Mouse (Mus musculus) layer of hippocampus, adult 18-20 months (tissue): ENCODE results near the gene Tcirg1. TPM values are rescaled to one million over a fixed set of nuclear protein-coding genes. Genes with fewer than 3 reads are reported as not detected.

Experiments
- DNase-seq, 2 experiments: peaks; one replicate each; pipeline ENCODE4 v3.0.0; 2022; ENCODE audit warnings: low spot score in 2 of 2
- total RNA-seq, 2 experiments: library from RNA; stranded (reverse); gene quantifications; 2 replicates each; pipeline ENCODE4 v1.2.3; 2021

Gene Tcirg1
- total RNA-seq, 2 experiments from 2014 or later = 17.4 to 20.6 TPM

- no peak for DNase-seq
These were observed 21.8 kb upstream of the Tcirg1 start for GRCm38 (mm10) chr19:3928779-3929178.

GRCm38 (mm10) chr19:3927989-3928388 lies 21.1 kb upstream of the Tcirg1 start:
- no peak for DNase-seq

DNA sequence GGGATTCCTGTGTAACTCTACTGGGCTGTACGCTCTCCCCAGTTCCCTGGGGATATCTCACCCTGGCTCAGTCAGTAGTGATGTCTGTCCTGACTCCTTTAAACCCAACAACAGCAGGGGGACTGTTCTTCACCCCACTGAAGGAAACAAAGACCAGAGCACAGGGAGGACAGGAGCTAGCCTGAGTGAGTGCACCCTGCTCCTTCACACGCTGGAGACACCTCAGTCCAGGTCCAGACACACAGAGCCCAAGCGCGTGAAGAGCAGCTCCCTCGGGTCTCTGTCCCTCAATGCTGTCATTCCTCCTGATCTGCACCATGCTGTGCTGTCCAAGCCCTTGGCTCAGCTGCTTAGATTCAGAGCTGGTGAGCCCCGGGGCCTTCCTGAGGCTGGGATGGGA lies 19.8 kb upstream of the Tcirg1 start:
- no peak for DNase-seq

GRCm38 (mm10) chr19:3926279-3926678 lies 19.3 kb upstream of the Tcirg1 start:
- DNase-seq = no peak

DNA sequence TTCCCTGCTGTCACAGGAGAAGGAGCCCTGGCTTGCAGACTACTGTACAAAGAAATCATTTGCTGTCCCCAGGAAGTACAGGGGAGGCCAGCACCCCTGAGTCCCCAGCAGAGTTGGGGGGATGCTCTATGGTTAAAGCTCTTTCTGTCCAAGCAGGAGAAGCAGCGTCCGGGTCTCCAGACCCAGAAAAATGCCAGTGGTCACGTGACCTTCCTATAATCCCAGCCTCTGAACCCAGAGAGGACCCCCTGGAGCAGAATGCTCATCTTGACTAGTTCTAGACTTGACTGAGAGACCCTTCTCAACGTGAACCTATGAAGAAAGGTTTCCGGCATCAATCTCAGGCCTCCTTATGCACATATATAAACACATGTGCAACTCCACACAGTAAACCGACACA lies 18.9 kb upstream of the Tcirg1 start:
- DNase-seq = no peak

- DNase-seq = no peak
These were observed 17.9 kb upstream of the Tcirg1 start for GRCm38 (mm10) chr19:3924868-3925267.

- DNase-seq = no peak
These were observed 17.3 kb upstream of the Tcirg1 start for GRCm38 (mm10) chr19:3924190-3924589.

DNA sequence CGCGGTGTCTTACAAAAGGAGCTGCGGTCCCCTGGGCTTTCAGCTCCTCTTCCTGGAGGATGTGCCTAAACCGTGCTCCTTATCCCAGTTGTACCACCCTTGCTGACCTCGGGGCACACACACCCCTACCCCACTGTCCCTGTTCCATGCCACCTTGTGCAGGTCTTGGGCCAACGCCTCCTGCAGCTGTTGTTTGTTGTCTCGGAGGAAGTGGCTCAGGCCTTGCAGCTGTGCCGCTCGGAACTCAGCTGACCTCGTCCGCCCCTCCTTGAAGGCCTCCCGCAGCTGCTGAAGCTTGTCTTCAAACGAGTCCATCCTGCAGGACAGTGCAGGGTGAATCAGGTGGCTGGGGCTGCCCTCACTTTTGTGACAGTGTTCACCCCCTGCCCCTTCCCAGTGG lies 16.7 kb upstream of the Tcirg1 start:
- DNase-seq = no peak

- no peak for DNase-seq
These were observed 15.9 kb upstream of the Tcirg1 start for GRCm38 (mm10) chr19:3922661-3923371.

DNA sequence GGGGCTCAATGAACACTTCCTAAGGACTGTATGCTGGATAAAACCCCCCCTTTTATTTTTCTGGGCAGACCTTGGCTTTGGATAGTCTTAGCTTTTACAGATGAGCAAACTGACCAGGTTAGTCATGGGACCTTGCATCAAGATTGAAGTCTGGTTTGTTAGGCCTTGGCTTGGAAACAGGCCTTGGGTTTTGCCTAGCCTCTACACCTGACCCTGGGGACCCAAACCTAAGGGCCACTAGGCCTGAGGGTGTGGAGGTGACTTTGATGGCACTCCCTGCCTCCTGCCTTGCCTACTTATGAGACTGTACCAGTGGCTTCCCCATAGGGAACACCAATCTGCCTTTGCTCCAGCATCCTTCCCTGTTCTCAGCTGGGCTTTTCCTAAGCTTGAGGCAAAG lies 13.0 kb upstream of the Tcirg1 start:
- no peak for DNase-seq

DNA sequence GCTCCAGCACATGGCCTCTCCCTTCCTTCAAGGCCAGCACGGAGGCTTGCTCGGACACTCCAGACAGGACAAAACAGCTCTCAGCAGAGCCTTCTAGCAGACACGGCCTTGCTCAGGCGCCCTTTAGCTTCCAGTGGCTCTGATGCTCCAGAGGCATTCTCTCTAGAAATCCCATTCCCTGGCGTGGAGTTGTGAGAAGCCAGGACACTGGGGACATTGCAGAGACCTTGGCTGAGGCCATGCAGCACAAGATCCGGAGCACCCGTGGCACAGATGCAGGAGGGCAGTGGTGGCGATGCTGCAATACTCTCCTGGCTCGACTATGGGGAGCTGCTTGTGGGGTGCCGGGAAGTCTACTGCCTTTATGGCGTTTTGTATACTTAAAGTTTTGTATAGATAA lies 9.8 kb upstream of the Tcirg1 start:
- no peak for DNase-seq

DNA sequence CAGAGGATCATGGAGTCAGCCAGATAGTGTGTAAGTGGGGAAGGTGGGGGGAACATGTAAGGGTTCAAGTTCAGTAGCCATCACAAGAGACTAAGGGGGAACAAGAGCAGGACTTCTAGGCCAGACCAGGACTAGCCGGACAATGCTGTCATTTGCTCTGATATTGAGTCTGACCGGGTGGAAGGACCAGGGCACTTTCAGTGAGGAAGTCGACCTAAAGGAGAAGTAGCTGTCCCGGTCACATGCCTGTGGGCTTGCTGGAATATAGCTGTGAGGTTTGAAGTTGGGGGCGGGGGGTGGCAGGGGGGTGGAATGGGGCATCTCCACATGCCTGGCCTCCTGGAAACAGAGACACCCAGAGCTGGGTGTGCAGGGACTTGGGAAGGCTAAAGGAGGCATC lies 7.6 kb upstream of the Tcirg1 start:
- DNase-seq = no peak

DNA sequence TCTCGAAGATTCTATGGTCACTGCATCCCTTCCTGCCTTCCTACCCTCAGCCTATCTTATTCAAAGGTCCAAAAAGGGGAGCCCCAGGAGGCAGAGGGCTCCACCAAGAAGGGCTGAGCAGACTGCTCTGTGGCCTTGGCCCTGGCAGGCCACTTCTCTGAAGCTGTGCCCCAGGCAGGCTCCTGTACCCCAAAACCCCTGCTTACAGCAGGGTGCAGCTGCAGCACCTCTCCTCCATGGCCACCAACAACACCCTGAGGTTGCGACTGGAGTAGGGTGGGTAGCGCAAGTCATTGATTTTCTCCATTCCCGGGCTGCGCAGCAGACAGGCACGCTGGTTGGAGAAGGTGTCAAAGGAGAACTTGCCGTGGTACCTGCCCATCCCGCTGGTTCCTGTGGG lies 6.8 kb upstream of the Tcirg1 start:
- DNase-seq = no peak

- DNase-seq = peak; percentile 96 to 97
These were observed 5.6 kb upstream of the Tcirg1 start, which contains the start of gene Ndufs8 for GRCm38 (mm10) chr19:3912337-3913204. Gene Ndufs8 (minus strand): TSS chr19:3912774.

GRCm38 (mm10) chr19:3910206-3910605 lies 3.3 kb upstream of the Tcirg1 start:
- DNase-seq = no peak

DNA sequence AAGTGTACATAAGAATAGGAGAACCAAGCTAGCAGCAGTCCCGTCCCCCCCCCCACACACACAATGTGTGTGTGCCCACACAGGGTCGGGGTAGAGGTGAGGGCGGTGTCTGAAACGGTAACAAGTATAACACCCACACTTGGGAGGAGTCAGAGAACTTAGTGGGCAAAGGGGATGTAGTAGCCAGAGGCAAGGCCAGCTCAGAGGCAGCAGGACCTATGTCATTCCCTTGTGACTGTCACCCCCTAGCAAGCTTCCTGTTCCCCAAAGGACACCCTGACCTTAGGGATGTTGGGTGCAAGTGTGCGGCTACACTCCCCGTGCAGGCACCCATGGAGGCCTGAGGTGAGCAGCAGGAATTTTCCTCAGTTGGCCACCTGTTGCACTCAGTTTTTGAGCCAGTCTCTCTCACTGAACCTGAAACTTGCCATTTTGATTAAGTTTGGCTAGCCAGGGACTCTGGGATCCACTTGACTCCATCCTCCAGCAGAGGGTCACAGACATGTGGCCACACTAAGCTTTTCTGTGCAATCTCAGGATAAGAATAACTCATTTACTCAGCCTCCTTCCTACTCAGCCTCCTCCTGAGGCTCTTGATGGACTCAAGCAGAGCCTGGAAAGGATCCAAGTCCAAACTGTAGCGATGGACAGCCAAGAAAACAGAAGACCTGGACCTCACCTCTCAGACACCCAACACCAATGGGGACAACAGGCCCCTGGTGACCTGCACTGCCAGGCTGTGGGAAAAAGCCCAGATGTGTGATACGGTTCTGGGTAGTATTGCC lies 1.1 kb upstream of the Tcirg1 start:
- no peak for DNase-seq

DNA sequence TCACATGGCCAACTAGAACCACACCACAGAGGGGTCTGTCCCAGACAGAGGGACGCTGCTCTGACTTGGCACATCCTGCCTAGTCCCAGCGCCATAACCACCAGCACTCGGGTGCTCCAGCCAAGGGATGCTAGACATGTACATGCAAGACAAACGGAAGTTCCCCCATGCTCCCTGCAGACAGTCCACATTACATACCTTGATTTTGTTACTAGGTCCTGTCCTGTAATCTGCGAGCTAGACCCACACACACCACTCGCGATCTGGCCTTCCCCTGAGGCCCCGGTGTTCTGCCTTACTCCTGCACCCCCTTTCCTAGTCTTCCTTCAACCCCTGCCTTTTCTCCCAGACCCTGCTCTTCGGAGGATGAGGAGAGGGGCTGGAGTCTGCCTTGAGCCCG lies 607 bp downstream of the Tcirg1 start:
- no peak for DNase-seq

GRCm38 (mm10) chr19:3905261-3905969 lies 1.5 kb downstream of the Tcirg1 start:
- DNase-seq = no peak

GRCm38 (mm10) chr19:3904363-3904675 lies 2.6 kb downstream of the Tcirg1 start:
- no peak for DNase-seq

GRCm38 (mm10) chr19:3903648-3904362 lies 3.1 kb downstream of the Tcirg1 start:
- no peak for DNase-seq

- DNase-seq = no peak
These were observed 4.0 kb downstream of the Tcirg1 start for GRCm38 (mm10) chr19:3902966-3903365.
